Mouse (Mus musculus): ENCODE data around the gene Znrf3. TPM values are rescaled to one million over a fixed set of nuclear protein-coding genes. Genes with fewer than 3 reads are reported as not detected.

Gene Znrf3
- total and polyA plus RNA-seq, 2 experiments from 2014 or later: 7.8 to 12.5 TPM

GRCm38 (mm10) chr11:5239706-5240690 is 204.6 kb downstream of the Znrf3 start:
- no peak overlapping the region for H3K27ac ChIP-seq (ENCODE audit: low read depth, low read length)
- no peak for TF ChIP-seq CTCF (IDR thresholded peaks at IDR 0.05)
- H3K27me3 ChIP-seq (ENCODE audit: insufficient read depth, low read length): no peaks in the 10 kb centered on the region
- H3K4me3 ChIP-seq (ENCODE audit: low read depth, low read length): no peak overlapping the region
- H3K4me1 ChIP-seq (ENCODE audit: insufficient read depth, low read length): peaks cover 8% of the 10 kb centered on the region; the same call in 1 of the 2 replicates
- ATAC-seq (ENCODE audit: low FRiP score): peak; percentile 34; the same call in 1 of the 2 replicates
- 9% methylated on average over 10 of the region's 10 CpGs for WGBS
- H3K4me2 ChIP-seq (ENCODE audit: low read depth, low read length, poor library complexity, severe bottlenecking): no peak overlapping the region
- H3K9me3 ChIP-seq (ENCODE audit: low read length): no peaks in the 10 kb centered on the region
- no peak overlapping the region for H3K9ac ChIP-seq (replicated peaks; ENCODE audit: low read length, poor library complexity, severe bottlenecking)
- no peak for DNase-seq (ENCODE audit: low spot score)
- no peaks in the 10 kb centered on the region for H3K36me3 ChIP-seq (ENCODE audit: insufficient read depth, low read length)

Other genes with a start within 250 kb of the Znrf3 start
- 8.5 and 11.2 TPM in 2 replicates for gene Kremen1, start 183.3 kb downstream of the Znrf3 start, total RNA-seq (2014; rRNA removed)
- 2.3 and 2.5 TPM in 2 replicates for gene Kremen1, start 183.3 kb downstream of the Znrf3 start, polyA plus RNA-seq (2015; fragmentation: Nextera tagmentation; extraction: Ambion mirVana)
- 120 and 124 TPM in 2 replicates for gene Xbp1, start 75.8 kb upstream of the Znrf3 start, total RNA-seq (2014; rRNA removed)
- 89.5 and 97.4 TPM in 2 replicates for gene Xbp1, start 75.8 kb upstream of the Znrf3 start, polyA plus RNA-seq (2015; fragmentation: Nextera tagmentation; extraction: Ambion mirVana)
- gene Ccdc117, start 97.3 kb upstream of the Znrf3 start, total RNA-seq (2014; rRNA removed): 8.2 and 13.0 TPM in 2 replicates
- gene Ccdc117, start 97.3 kb upstream of the Znrf3 start, polyA plus RNA-seq (2015; fragmentation: Nextera tagmentation; extraction: Ambion mirVana): 4.9 and 6.1 TPM in 2 replicates
- gene Ankrd36, start 124.8 kb upstream of the Znrf3 start, total RNA-seq (2014; rRNA removed): not detected in 2 replicates
- 0.11 TPM in 1 of 2 replicates, not detected in the other for gene Ankrd36, start 124.8 kb upstream of the Znrf3 start, polyA plus RNA-seq (2015; fragmentation: Nextera tagmentation; extraction: Ambion mirVana)